Mouse (Mus musculus): ENCODE measurements around the gene Vmn1r174. TPM values are rescaled to one million over a fixed set of nuclear protein-coding genes. Genes with fewer than 3 reads are reported as not detected.

Gene Vmn1r174
- polyA plus RNA-seq (2012; rRNA removed): not detected in 2 replicates

GRCm38 (mm10) chr7:23751970-23752369, at the start of gene Vmn1r174:
TSS of gene Vmn1r174 (plus strand) at chr7:23752270.

GRCm38 (mm10) chr7:23810543-23810942, 58.5 kb downstream of the Vmn1r174 start, which contains the start of gene Vmn1r175:
TSS of gene Vmn1r175 (minus strand) at chr7:23810643.

Other genes with a start within 250 kb of the Vmn1r174 start
- gene Vmn1r167, start 245.1 kb upstream of the Vmn1r174 start, polyA plus RNA-seq (2012; rRNA removed): not detected in 2 replicates
- not detected in 2 replicates for gene Vmn1r168, start 212.5 kb upstream of the Vmn1r174 start, polyA plus RNA-seq (2012; rRNA removed)
- not detected in 2 replicates for gene Vmn1r169, start 176.7 kb upstream of the Vmn1r174 start, polyA plus RNA-seq (2012; rRNA removed)
- gene Vmn1r170, start 146.1 kb upstream of the Vmn1r174 start, polyA plus RNA-seq (2012; rRNA removed): not detected in 2 replicates
- gene Vmn1r171, start 121.5 kb upstream of the Vmn1r174 start, polyA plus RNA-seq (2012; rRNA removed): not detected in 2 replicates
- gene Vmn1r172, start 94.0 kb upstream of the Vmn1r174 start, polyA plus RNA-seq (2012; rRNA removed): not detected in 2 replicates
- not detected in 2 replicates for gene Vmn1r173, start 51.6 kb upstream of the Vmn1r174 start, polyA plus RNA-seq (2012; rRNA removed)
- not detected in 2 replicates for gene Vmn1r175, start 58.4 kb downstream of the Vmn1r174 start, polyA plus RNA-seq (2012; rRNA removed)
- not detected in 2 replicates for gene Vmn1r176, start 85.1 kb downstream of the Vmn1r174 start, polyA plus RNA-seq (2012; rRNA removed)
- not detected in 2 replicates for gene Vmn1r177, start 114.2 kb downstream of the Vmn1r174 start, polyA plus RNA-seq (2012; rRNA removed)
- gene Vmn1r178, start 139.7 kb downstream of the Vmn1r174 start, polyA plus RNA-seq (2012; rRNA removed): not detected in 2 replicates
- not detected in 2 replicates for gene Vmn1r179, start 174.7 kb downstream of the Vmn1r174 start, polyA plus RNA-seq (2012; rRNA removed)
- not detected in 2 replicates for gene Vmn1r180, start 198.4 kb downstream of the Vmn1r174 start, polyA plus RNA-seq (2012; rRNA removed)
- not detected in 2 replicates for gene Vmn1r181, start 222.3 kb downstream of the Vmn1r174 start, polyA plus RNA-seq (2012; rRNA removed)
- gene V1rd19, start 249.4 kb downstream of the Vmn1r174 start, polyA plus RNA-seq (2012; rRNA removed): not detected in 2 replicates